Mouse (Mus musculus) urinary bladder, postnatal 4 days (tissue): ENCODE data around the gene Pde6b.

Experiments used
- DNase-seq, 2 experiments: peaks; one replicate each; pipeline ENCODE4 v3.0.0; 2021 to 2022; ENCODE audit warnings: low spot score in 2 of 2

The Pde6b gene

GRCm38 (mm10) chr5:108462446-108462845 lies 74.3 kb downstream of the Pde6b start:
- DNase-seq: no peak

- no peak for DNase-seq
Measured at GRCm38 (mm10) chr5:108465131-108465891, 77.1 kb downstream of the Pde6b start.

GRCm38 (mm10) chr5:108466647-108467046 lies 78.5 kb downstream of the Pde6b start:
- DNase-seq: no peak

GRCm38 (mm10) chr5:108469617-108470016 lies 81.4 kb downstream of the Pde6b start:
- DNase-seq: no peak

GRCm38 (mm10) chr5:108473737-108474136 lies 85.5 kb downstream of the Pde6b start:
- no peak for DNase-seq

- no peak for DNase-seq
Measured at GRCm38 (mm10) chr5:108475977-108476376, 87.8 kb downstream of the Pde6b start.
